Mouse (Mus musculus): Measurements from ENCODE around the gene Ddx42. TPM values are rescaled to one million over a fixed set of nuclear protein-coding genes. Genes with fewer than 3 reads are reported as not detected.

Ddx42 gene
- total RNA-seq, 2 experiments from 2014 or later = 37.3 to 38.8 TPM

GRCm38 (mm10) chr11:106267871-106268270 is 51.1 kb downstream of the Ddx42 start:
- intact Hi-C loops (cut with DNase I) = no loop called here
- no peak for DNase-seq

GRCm38 (mm10) chr11:106268326-106269059 is 51.8 kb downstream of the Ddx42 start:
- DNase-seq = peak; percentile 79 to 80
- intact Hi-C loops (cut with DNase I) = no loop called here

GRCm38 (mm10) chr11:106269060-106269431 is 52.3 kb downstream of the Ddx42 start:
- intact Hi-C loops (cut with DNase I) = no loop called here
- peak; percentile 41 to 43 for DNase-seq

- DNase-seq = peak in 1 of 2 experiments; percentile 36
- intact Hi-C loops (cut with DNase I) = no loop called here
These were observed 54.5 kb downstream of the Ddx42 start for GRCm38 (mm10) chr11:106271131-106271793.

- intact Hi-C loops (cut with DNase I) = loop anchor here (1.0 kb wide), 1 partner anchor 16 kb away; the partner anchor contains the start of genes Ftsj3 and Psmc5
These were observed 55.3 kb downstream of the Ddx42 start for GRCm38 (mm10) chr11:106271794-106272643.

GRCm38 (mm10) chr11:106272644-106273310 is 56.1 kb downstream of the Ddx42 start, which contains the start of gene Smarcd2:
Gene Smarcd2, minus strand, starts transcription at chr11:106272972.
- DNase-seq = peak; percentile 100
- intact Hi-C loops (cut with DNase I) = loop anchor here (1.0 kb wide), 1 partner anchor 16 kb away; the partner anchor contains the start of genes Ftsj3 and Psmc5

More at GRCm38 (mm10) chr11:106271794-106272643, 55.3 kb downstream of the Ddx42 start:
- peak; percentile 23 to 71 for DNase-seq

- no peak for DNase-seq
- intact Hi-C loops (cut with DNase I) = no loop called here
These were observed 56.6 kb downstream of the Ddx42 start for GRCm38 (mm10) chr11:106273311-106273684.

- intact Hi-C loops (cut with DNase I) = no loop called here
- no peak for DNase-seq
These were observed 57.1 kb downstream of the Ddx42 start for GRCm38 (mm10) chr11:106273811-106274210.

GRCm38 (mm10) chr11:106274374-106274773 is 57.6 kb downstream of the Ddx42 start:
- intact Hi-C loops (cut with DNase I) = no loop called here
- no peak for DNase-seq

- intact Hi-C loops (cut with DNase I) = no loop called here
- peak; percentile 55 to 64 for DNase-seq
These were observed 58.3 kb downstream of the Ddx42 start for GRCm38 (mm10) chr11:106274971-106275411.

- peak; percentile 94 to 97 for DNase-seq
- intact Hi-C loops (cut with DNase I) = no loop called here
These were observed 59.7 kb downstream of the Ddx42 start, which contains the start of gene Tcam1 for GRCm38 (mm10) chr11:106276454-106276853. Gene Tcam1, plus strand, starts transcription at chr11:106276672.

- intact Hi-C loops (cut with DNase I) = no loop called here
- DNase-seq = no peak
These were observed 65.7 kb downstream of the Ddx42 start for GRCm38 (mm10) chr11:106282452-106282851.

- intact Hi-C loops (cut with DNase I) = no loop called here
- no peak for DNase-seq
These were observed 66.6 kb downstream of the Ddx42 start for GRCm38 (mm10) chr11:106283371-106283770.

GRCm38 (mm10) chr11:106284126-106284525 is 67.4 kb downstream of the Ddx42 start:
- intact Hi-C loops (cut with DNase I) = no loop called here

GRCm38 (mm10) chr11:106286206-106286605 is 69.5 kb downstream of the Ddx42 start:
- intact Hi-C loops (cut with DNase I) = no loop called here
- no peak for DNase-seq

More at GRCm38 (mm10) chr11:106284126-106284525, 67.4 kb downstream of the Ddx42 start:
- DNase-seq = no peak

- intact Hi-C loops (cut with DNase I) = no loop called here
- DNase-seq = no peak
These were observed 70.3 kb downstream of the Ddx42 start for GRCm38 (mm10) chr11:106286987-106287386.

GRCm38 (mm10) chr11:106289369-106289768 is 72.6 kb downstream of the Ddx42 start:
- intact Hi-C loops (cut with DNase I) = no loop called here
- DNase-seq = peak; percentile 83 to 87

- no peak for DNase-seq
- intact Hi-C loops (cut with DNase I) = no loop called here
These were observed 73.7 kb downstream of the Ddx42 start for GRCm38 (mm10) chr11:106290376-106290775.

GRCm38 (mm10) chr11:106291861-106292260 is 75.1 kb downstream of the Ddx42 start:
- DNase-seq = no peak
- intact Hi-C loops (cut with DNase I) = no loop called here

Measured in heart, postnatal 10 days (tissue).